Mouse (Mus musculus): Measurements from ENCODE around the gene Lbhd1.
A peak's percentile ranks its signal among the peaks of the same experiment; 100 is the strongest.
"Not testable (repeated sequence)": the region's sequence is repeated elsewhere in the genome, so short reads cannot be mapped to it uniquely, and the experiment has no call there.

Gene Lbhd1

DNA sequence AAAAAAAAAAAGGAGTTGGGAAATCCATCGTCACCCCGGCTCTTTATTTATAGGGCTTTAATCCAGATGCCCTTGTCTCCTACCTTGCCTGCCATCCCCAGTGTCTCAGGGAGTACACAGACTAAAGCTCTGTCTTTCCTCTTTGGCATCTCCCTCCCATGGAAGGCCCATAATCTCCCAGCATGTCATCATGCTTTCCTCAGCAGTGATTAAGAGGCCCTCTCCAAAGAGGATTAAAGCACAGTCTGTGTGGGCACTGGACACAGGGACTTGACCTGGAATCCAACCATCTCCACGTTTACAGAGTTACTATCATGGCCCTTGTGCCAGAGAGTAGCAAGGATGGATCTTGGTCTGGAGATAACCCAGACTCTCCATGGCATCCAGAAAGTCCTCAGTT is at the start of gene Lbhd1, which contains the start of gene Gm49403:
TSS of gene Lbhd1 (plus strand) at position 117 of the 400 bp plus-strand sequence.
TSS of gene Gm49403 (plus strand) at position 315 of the 400 bp plus-strand sequence.
- DNase-seq = no peak

DNA sequence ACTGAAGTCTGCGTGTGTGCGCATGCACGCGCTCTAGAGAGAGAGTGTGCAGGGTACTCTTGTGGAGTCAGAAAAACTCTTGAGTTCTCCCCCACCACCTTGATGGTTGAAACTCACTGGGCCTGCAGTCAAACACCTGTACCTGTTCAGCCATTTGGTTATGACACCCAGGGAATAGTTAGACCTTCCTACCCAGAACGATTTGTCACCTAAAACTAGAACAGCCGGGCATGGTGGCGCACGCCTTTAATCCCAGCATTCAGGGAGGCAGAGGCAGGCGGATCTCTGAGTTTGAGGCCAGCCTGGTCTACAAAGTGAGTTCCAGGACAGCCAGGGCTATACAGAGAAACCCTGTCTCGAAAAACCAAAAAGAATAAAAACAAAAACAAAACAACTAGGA is 47.2 kb upstream of the Lbhd1 start:
- not testable (repeated sequence) for DNase-seq

DNA sequence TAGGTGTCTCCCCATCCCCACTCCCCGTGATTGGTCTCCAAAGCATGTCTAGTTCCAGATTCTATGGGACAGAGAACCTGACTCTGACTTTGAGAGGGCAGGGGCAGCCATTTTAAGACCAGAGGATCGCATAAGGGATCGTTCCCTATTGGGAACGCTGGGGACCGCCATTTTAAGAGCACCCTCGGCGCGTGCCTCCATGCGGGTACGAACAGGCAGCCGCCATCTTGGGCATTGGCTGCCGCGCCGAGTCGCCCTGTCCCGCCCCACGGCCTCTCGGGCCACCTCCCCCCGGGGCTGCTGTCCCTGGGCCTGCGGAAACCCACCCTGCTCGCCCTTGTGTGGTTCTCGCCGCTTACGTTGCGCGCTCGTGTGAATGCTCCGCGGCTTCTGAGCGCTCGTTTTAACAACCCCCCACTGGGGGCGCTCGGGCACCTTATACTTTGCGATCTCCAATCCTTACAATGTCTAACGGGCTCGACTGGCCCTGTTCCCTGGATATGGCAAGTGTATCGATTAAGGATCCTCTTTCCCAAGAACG is 46.2 kb upstream of the Lbhd1 start, which contains the start of gene Bscl2:
TSS of gene Bscl2 (plus strand) at position 217 of the 541 bp plus-strand sequence.
- DNase-seq = peak; percentile 89

DNA sequence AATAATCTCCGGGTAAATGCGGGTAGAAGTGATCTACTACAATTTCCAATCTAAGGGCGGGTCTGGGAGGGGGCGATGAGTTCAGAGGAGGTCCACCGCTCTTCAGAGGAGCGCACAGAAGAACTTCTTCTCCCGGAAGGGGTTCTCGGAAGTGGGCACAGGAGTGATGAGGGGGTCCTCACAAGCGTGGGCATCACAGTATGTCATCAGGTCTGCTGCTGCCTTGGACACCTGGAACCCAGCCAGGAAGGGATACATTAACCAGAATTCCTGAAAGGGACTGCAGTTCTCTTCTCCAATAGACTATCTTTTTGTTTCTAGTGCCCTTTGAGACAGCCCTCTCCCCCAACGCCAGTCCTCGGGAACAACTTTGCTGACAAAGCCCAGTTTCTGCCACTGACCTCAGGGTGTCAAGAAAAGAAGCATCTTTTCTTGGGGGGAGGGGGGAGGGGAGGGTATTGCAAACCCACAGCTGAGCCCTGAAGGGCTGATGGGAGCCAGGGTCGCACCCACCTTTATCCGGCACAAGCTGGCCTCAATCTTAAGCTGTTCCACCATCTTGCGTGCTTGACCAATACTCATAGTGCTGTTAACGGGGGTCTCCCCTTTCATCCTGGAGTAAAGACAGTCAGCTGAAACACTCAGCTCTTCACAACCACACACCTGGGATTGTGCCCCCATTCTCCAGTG is 45.3 kb upstream of the Lbhd1 start:
- DNase-seq = peak; percentile 82

DNA sequence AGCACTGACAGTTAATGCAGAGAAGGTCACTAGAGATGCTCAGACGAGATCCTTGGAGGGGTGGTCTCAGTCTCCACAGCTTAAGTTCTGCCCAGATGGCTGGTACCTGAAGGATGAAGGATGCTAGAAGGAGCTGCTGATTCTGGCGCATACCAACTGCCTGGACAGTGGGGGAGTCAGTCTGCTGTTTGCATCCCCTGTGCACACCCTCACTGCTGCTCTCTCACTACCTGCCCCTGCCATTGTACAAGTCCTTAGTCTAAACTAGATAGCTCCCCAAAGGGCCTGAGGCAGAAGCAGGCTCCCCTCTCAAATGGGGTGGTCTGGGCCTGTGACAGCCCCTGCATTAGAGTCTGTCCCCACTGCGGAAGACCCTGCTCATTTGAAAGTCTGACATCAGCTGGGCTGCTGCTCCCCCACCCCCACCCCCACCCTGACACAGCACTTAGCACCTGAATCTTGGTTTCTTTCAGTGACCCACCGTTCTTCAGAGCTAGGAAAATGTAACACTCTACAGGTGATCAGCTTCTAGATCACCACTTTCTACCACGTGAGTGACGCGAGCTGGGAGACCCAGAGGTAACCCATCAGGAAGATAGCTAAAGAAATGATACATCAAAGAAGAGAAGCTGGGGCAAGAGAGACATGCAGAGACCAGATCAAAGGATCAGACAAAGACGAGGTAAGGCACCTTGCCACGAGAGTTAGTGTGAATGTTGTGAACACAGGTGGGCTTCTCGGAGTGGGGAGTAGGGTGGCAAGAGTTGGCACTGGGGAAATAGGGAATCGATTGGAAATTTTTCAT is 44.2 kb upstream of the Lbhd1 start, which contains the start of gene Gng3:
TSS of gene Gng3 (minus strand) at position 92 of the 805 bp plus-strand sequence.
- no peak for DNase-seq

DNA sequence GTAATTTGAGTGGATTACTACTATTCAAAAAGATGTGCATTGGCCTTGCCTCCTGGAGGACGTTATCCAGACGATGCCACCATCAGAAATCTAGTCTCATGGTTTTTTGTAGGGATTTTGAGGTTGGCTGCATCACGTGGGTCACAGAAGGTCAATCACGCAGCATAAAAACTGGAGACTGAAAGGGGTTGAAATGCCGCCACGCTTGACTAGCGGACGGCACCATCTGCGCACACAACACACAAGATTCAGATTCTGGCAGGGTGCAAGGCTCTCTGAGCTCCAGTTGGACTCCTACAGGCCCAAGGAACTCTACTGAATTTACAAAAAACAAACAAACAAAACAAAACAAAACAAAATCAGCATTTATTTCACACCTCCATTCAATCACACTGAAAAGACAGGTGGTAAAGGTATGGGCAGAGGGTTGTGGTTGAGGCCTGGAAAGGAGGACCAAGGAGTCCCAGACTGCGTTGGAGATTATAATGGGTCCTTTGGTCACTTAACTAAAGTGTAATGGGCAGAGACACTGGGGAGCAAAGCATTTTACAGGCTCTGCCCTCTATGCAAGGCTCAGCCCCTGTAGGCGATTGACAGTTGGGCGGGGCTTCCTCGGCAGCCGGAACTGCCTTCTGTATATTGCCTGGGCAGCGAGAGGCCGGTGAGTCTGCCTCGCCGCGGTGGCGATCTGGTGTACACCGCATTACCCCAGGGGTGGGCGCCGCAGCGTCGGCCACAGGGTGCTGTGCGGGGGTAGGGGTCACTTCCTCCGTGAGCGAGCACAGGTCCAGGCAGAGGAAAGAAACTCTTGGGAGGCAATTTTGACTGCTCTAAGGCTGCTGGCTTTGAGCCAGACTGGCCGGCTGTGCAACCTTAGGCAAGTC is 43.4 kb upstream of the Lbhd1 start:
- DNase-seq = peak; percentile 88

DNA sequence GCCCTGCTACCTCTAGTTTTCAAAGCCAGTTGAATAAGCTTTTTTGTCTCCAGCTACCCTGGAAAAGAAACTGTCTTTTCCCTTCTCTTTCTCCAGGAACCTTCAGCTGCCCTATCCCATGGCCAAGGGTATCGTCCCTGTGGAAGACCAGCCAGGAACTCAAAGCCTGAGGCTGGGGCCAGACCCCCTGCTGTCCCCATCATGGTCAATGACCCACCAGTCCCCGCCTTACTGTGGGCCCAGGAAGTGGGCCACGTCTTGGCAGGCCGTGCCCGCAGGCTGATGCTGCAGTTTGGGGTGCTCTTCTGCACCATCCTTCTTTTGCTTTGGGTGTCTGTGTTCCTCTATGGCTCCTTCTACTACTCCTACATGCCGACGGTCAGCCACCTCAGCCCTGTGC is 42.5 kb upstream of the Lbhd1 start:
- no peak for DNase-seq

DNA sequence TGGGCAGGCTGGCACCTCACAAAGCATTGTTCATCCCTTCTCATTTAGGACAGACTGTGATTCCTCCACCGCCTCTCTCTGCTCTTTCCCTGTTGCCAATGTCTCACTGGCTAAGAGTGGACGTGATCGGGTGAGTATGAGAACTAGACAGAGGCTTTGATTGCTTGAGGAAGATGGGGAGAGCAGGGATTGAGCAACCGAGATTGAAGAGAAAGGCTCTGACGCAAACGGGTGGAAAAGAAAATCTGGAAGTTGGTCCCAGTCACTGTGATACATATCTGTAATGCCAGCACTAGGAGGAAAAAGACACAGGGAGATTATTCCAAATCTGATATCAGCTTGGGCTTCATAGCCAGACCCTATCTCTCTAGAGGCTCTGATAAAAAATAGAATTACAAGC is 40.6 kb upstream of the Lbhd1 start:
- no peak for DNase-seq

DNA sequence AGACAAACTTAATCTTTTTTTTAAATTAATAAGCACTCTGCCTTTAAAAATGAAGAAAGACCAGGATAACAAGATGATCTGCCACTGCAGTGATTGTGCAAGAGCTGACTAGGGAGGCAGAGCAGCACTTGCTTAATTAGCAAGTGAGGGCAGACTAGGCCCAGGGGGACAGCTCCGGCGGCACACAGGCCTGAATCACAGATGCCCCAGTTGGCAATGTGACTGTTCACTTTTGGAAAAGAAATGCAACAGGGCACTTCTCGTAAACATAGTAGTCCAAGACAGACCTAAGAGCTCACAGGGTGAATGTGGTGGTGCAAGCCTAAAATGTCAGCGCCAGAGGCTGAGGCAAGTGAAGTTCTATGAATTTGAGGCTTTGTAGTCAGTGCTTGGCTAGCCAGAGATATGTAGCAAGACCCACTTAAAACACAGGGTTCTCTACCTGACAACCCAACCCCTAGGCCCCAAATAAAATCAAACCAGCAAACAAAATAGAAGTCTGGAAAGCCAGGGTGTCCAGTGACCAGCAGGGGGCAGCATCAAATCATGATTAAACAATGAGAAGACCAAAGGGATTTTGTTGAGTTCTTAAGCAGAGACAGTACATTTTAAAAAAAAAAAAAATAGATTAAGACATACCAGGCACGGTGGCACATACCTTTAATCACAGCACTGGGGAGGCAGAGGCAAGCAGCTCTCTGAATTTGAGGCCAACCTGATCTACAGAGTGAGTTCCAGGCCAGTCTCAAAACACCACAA is 39.0 kb upstream of the Lbhd1 start:
- DNase-seq = peak; percentile 82

DNA sequence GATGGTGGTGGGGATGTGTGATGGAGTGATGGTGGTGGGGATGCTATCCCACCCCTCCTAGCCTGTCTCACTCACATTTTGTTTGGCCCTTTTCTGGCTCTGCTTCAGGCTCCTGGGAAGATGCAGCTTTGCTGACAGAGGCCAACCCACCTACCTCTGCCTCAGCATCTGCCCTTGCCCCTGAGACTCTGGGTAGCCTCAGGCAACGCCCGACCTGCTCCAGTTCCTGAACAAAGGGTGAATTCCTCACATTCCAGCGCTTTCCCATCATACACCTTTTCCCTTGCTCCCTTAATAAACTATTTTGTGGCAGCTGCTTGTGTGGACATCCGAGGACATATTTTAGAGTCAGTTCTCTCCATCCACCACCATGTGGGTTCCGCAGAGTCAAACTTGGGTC is 35.2 kb upstream of the Lbhd1 start:
- no peak for DNase-seq

DNA sequence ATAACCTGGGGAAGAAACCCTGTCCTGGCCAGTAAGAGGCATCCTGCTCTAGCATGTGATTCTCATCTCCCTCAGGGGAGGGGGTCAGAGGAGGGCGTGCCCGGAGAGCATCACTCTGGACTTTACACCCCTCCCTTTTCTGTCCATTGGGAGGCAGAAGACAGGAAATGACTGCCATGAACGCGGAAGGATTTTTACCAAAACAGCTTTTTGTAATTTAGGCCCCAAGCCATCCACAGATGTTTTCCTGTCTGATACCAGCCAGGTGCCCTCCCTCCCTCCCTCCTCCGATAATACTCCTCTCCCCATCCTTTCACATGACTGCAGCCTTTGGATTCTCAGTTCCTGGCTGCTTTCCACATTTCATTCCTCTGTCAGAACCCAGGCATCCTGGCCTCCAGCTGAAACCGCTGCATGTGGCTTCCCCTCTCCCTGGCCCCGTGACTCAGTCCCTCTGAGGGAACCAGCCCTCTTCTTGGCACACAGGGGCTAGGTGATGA is 33.1 kb upstream of the Lbhd1 start, which contains the start of gene Lrrn4cl:
TSS of gene Lrrn4cl (plus strand) at position 367 of the 500 bp plus-strand sequence.
- no peak for DNase-seq

DNA sequence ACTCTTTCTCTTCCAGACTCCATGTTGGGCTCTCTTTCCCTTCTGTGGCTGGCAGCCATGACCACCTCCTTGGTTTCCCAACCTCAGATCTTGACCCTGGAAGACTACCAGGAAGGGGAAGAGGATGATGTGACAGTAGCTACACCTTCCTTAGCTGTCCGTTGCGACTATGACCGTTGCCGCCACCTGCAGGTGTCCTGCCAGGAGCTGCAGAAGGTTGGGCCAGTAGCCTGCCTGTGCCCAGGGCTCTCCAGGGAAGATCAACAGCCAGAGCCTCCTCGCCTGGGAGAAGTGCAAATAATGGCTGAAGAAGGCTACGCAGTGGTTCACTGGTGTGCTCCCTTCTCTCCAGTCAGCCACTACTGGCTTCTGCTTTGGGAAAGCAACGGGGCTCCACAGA is 31.9 kb upstream of the Lbhd1 start:
- DNase-seq = no peak

DNA sequence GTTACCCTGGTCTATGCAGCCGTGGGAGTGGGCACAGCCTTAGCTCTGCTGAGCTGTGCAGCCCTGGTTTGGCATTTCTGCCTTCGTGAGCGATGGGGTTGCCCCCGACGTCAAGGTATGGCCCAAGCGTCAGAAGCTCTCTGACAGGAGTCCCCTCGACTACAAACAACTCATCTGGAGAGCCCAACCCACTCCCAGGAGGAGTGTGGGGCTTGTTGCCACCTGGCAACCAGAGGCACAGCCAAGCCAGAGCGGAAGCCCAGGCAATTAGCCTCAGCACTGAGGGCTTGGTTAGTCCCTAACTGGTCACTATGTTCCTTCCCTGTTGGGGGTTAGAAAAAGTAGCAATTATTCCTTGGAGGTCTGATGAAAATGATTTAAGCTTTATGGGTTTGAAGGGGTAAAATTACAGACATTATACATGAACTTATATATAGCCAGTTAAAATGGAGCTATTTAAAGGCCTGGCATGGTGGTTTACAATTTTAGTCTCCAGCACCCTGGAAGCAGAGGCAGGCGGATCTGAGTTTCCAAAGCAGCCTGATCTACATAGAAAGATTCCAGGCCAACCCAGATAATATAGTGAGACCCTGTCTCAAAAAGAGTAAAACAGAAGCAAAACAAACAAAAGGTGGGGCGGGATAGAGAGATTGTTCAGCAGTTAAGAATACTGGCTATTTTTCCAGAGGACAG is 31.1 kb upstream of the Lbhd1 start:
- DNase-seq = no peak

DNA sequence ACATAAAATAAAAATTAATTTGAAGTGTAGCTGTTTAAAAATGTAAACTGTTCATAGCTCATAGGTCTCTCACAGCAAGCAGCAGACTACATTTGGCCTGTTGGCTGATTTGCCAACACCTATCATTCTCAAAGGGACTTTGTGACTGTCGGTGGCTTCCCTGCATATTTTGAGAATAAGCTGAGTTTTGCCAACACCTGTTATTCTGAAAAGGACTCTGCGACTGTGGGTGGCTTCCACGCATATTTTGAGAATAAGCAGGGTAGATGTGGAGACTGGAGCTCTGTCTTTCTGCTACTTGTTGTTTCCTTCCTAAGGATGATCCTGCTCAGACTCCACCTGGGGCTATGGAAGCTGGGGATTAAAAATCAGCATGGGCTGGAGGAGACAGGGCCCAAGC is 30.4 kb upstream of the Lbhd1 start:
- no peak for DNase-seq

DNA sequence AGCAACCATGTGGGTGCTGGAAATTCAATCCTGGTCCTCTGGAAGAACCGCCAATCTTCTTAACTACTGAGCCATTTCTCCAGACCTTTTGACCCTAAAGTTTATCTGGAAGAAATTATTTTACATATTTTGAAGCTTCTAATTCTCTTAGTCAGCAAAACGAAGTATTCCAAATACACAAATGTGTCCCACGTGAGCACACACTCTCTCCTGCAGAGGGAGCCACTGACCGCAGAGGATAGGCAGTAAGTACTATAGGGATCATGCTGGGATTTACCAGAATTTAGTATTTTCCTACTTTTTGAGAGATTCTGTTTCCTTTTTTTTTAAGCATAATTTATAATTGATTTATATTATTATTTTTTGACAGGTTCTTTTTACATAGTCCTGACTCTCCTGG is 25.8 kb upstream of the Lbhd1 start:
- DNase-seq = peak; percentile 58

DNA sequence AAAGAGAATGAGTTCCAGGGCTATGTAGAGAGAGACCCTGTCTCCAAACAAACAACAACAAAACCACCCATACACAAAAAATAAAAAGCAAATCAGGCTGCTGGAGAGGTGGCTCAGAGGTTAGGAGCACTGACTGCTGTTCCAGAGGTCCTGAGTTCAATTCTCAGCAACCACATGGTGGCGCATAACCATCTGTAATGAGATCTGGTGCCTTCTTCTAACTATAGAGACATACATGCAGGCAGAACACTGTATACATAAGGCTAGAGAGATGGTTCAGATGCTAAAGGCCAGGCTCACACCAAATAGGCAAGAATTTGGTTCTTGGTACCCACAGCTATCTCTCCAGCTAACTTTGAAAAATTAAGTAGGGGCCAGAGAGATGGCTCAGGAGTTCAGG is 24.5 kb upstream of the Lbhd1 start:
- DNase-seq = no peak

DNA sequence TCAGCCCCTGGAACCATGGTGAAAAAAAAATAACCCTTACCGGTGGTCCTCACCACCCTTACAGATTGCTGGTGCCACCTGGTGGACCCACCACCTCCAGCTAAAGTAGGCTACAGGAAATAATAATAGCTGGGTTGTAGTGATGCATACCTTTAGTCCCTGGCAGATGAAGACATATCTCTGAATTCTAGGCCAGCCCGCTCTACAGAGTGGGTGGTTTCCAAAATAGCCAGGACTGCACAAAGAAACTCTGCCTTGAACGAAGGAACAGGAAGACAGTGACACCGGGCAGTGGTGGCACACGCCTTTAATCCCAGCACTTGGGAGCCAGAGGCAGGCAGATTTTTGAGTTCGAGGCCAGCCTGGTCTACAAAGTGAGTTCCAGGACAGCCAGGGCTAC is 19.3 kb upstream of the Lbhd1 start:
- no peak for DNase-seq

DNA sequence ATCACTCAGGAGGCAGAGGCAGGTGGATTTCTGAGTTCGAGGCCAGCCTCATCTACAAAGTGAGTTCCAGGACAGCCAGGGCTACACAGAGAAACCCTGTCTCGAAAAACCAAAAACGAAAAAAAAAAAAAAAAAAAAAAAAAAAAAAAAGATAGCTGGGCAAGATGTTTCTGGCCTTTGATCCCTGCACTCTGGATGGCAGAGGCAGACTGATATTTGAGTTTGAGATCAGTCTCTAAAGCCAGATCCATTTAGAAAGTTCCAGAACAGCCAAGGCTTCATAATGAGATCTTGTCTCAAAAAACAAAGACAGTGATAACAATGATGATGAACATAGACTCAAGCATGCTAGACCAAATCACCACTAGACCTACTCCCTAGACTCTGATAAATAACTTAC is 13.2 kb upstream of the Lbhd1 start:
- not testable (repeated sequence) for DNase-seq

DNA sequence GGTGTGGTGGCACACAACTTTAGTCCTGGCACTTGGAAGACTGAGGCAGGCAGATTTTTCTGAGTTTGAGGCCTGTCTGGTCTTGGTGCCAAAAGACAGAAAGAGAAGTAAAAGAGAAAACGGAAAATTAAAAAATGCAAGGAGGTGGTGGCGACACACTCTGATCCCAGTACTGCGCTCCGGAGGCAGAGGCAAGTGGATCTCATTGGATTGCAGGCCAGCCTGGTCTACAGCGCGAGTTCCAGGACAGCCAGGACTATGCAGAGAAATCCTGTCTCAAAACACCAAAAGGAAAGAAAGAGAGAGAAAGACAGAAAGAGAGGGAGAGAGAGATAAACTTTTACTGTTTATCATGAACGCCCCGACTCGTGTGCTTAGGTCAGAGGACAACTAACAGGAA is 12.7 kb upstream of the Lbhd1 start:
- no peak for DNase-seq

DNA sequence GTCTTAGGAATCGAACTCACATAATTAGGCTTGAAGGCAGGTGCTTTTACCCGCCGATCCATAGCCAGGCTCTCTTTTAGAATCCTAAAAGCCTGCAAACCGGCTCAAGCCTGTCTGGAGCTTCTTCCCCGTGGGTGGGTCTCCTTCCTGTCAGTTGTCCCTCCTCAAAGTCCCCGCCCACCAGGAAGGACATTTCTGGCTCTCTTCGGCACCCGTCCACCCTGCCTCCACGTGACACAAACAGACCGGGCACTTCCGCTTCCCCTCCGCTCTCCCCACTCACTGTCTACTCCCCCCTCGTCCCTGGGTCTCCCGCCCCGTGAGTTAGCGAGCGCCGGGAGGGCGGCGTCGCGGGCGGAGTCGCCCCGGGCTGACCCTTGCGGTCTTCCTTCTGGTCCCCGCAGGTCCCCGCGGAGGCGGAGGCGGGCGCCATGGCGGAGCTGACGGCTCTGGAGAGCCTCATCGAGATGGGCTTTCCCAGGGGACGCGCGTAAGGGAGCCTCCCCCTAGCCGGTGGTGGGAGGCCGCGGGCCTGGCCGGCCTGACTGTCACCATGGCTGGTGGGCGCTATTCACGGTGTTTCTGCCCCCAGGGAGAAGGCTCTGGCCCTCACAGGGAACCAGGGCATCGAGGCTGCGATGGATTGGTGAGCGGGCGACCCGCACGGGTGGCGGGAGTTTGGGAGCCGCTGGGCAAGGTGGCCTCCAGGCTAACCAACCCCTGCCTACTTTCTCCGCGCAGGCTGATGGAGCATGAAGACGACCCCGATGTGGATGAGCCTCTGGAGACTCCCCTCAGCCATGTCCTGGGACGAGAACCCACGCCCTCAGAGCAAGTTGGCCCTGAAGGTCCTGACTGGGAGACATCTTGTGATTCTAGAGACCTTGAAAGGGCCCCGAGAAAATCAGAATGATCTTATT is 12.0 kb upstream of the Lbhd1 start, which contains the start of gene Ubxn1:
TSS of gene Ubxn1 (plus strand) at position 230 of the 920 bp plus-strand sequence.
- peak; percentile 98 for DNase-seq
